Mouse (Mus musculus): ENCODE data around the gene Wwc1. TPM values are rescaled to one million over a fixed set of nuclear protein-coding genes. Genes with fewer than 3 reads are reported as not detected.
"Not testable (repeated sequence)": the region's sequence is repeated elsewhere in the genome, so short reads cannot be mapped to it uniquely, and the experiment has no call there.

The Wwc1 gene
- polyA plus RNA-seq, 1 experiment from 2014 or later: 8.8 TPM

DNA sequence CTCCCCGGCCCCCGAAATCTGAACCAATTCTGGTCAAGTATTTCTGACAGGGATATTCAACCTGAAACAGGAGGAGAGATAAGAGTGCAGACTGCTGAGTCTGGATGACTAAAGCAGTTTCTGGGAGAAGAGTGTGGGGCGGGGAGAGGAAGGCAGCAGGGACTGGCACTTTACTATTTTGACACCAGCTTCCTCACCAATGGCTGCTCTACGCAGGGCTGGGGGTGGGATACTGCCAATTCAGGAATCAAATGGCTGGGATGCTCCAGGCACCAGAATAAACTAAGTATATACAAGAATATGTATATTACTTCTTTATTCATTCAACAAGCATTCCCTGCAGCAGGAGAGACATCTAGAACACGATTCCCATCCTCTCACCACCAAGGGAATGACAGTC is 116.7 kb downstream of the Wwc1 start:
- Histone ChIP-seq H3K9ac (no peak overlapping the region), H3K27me3 (no peaks in the 10 kb centered on the region), H3K27ac (peak overlapping the region; percentile 97), H3K9me3 (replicated peaks) (no peaks in the 10 kb centered on the region), H3K4me2 (no peak overlapping the region), H3K4me3 (no peak overlapping the region), H3K36me3 (ENCODE audit: poor library complexity, severe bottlenecking) (peaks cover 33% of the 10 kb centered on the region), H3K4me1 (peaks cover 44% of the 10 kb centered on the region)
- 81% methylated on average over 5 of the region's 5 CpGs for WGBS
- ATAC-seq: no peak

DNA sequence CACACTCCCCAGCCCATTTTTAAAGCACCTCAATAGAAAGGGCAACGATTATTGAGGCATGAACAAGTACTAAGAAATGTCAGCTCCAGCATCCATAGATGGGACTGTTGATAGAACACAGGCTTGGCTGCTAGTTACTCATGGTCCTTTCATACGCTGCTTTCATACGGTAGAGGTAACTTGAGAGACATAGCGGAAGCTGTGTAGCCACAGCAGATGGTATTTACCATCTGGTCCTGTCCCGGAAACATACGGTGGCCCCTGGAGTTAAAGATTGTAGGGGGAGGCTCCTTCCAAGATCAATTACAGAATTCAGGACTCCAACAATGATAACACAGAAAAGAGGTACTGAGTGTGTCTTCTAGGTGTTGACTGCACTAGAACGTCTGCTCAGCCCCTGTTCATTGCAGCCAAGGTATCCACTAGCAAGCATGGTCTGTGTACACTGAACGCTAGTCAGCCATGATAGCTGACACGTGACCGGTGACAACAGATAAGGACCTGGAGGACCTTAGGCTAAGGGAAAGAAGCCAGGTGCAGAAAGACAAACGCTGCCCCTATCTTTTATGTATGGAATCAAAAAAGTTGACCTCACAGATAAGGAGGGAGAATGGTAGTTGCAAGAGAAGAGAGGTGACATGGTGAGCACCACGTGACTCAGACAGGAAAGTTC is 122.8 kb downstream of the Wwc1 start:
- 64% methylated on average over 12 of the region's 12 CpGs for WGBS
- H3K4me2 ChIP-seq: peak overlapping the region; percentile 27
- no peak overlapping the region for H3K9ac ChIP-seq
- H3K9me3 ChIP-seq (replicated peaks): no peaks in the 10 kb centered on the region
- H3K4me3 ChIP-seq: no peak overlapping the region
- peak; percentile 57 for ATAC-seq
- H3K4me1 ChIP-seq: peaks cover 39% of the 10 kb centered on the region
- H3K27me3 ChIP-seq: no peaks in the 10 kb centered on the region
- peak overlapping the region; percentile 96 for H3K27ac ChIP-seq
- peaks cover 28% of the 10 kb centered on the region for H3K36me3 ChIP-seq (ENCODE audit: poor library complexity, severe bottlenecking)

DNA sequence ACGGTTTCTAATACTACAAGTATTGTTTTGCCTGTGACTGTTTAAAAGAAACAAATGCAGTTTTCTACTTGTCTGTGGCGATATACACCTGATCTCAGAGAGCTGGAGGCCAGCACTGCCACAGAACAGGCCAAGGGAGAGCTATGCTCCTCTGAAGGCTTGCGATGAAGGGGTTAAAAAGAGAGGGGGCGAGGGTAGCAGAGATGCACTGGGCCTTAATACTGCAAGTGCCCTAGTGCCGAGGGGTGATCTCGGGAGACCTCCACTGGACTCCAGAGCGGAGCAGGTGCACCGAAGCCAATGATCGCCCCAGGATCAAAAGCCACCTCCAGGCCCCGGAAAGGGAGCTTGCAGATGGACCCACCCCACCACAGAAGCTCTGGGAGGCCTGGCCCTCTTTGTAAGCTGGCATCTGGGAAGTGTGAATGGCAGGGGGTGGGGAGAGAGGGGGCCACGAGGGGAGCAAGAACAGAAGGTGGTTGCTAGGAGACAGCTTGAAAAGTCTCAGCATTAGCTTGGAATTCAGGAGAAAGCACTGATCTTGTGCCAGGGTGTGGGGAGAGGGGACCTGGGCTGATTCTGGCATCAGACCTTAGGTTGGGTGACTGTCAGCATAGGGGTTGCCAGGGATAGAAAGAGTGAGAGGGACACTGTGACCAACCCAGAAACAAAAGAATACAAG is 123.8 kb downstream of the Wwc1 start:
- H3K9ac ChIP-seq: peak overlapping the region; percentile 22; the same call in 1 of the 2 replicates

DNA sequence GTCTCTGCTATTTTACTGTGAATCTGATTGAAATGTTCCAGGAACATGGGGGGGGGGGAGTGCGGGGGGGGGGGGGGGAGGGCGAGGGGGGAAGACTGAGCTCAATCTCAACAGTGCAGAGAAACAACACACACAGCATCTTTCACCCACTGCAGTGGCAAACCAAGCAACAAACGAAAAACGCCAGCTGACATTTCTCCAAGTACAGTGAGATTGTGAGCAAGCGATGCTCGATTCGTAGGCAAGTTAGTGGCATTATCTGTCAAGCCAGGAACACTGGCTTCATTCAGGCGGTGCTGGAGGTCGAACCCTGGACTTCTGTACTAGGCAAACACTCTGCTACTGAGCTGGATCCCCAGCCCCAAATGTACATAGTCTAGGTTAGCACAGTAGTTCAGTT is 124.8 kb downstream of the Wwc1 start:
- Histone ChIP-seq H3K9me3 (replicated peaks) (no peaks in the 10 kb centered on the region), H3K4me1 (peaks cover 39% of the 10 kb centered on the region), H3K4me2 (no peak overlapping the region), H3K4me3 (no peak overlapping the region), H3K36me3 (ENCODE audit: poor library complexity, severe bottlenecking) (peaks cover 46% of the 10 kb centered on the region), H3K27ac (peak overlapping the region; percentile 96), H3K9ac (peak overlapping the region; percentile 22; the same call in 1 of the 2 replicates), H3K27me3 (no peaks in the 10 kb centered on the region)
- ATAC-seq: no peak
- WGBS: 50% methylated on average over 7 of the region's 9 CpGs

More for the DNA sequence above, 123.8 kb downstream of the Wwc1 start:
- Histone ChIP-seq H3K4me1 (peaks cover 39% of the 10 kb centered on the region), H3K36me3 (ENCODE audit: poor library complexity, severe bottlenecking) (peaks cover 36% of the 10 kb centered on the region), H3K9me3 (replicated peaks) (no peaks in the 10 kb centered on the region), H3K27ac (peak overlapping the region; percentile 96), H3K27me3 (no peaks in the 10 kb centered on the region), H3K4me2 (peak overlapping the region; percentile 27), H3K4me3 (no peak overlapping the region)
- 12% methylated on average over 11 of the region's 11 CpGs for WGBS
- peak; percentile 94 for ATAC-seq

DNA sequence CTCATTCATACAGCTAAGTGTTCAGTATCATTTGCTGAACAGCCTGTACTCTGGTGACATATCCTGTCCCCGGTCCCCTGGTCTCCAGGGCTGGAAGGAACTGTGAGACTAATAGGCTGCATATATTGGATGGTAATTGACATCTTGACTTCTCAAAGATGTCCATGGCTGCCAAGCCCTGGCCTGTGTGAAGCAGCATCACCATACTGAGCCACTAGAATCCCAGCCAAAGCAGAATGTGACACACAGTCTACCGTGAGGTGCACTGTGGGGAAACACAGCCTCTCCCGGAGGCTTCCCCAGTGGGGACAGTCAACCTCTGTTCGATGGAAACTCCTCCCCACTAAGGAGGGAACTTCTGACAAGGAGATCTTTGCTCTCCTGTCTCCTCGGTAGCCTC is 125.4 kb downstream of the Wwc1 start:
- no peaks in the 10 kb centered on the region for H3K27me3 ChIP-seq
- peaks cover 35% of the 10 kb centered on the region for H3K4me1 ChIP-seq
- H3K4me3 ChIP-seq: no peak overlapping the region
- H3K27ac ChIP-seq: peak overlapping the region; percentile 67
- H3K36me3 ChIP-seq (ENCODE audit: poor library complexity, severe bottlenecking): peaks cover 47% of the 10 kb centered on the region
- no peaks in the 10 kb centered on the region for H3K9me3 ChIP-seq (replicated peaks)
- no peak overlapping the region for H3K9ac ChIP-seq
- WGBS: 61% methylated on average over 5 of the region's 5 CpGs
- no peak overlapping the region for H3K4me2 ChIP-seq
- no peak for ATAC-seq

DNA sequence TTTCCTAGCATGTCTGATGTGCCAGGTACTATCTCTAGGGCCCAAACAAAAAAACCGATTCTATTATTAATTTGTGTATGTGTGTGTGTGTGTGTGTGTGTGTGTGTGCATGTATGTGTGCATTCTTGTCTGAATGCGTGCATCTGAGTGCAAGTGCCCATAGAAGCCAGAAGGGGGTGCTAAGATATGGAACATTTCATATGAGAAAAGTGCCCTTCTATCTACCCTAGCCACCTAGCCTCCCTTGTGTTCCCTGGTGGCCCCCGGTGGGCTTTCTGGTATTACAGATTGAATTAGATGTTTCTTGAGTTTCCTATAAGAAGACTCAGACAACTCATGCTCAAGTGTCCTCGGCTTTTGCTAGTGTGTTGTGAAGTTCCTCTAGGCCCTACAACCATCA is 126.7 kb downstream of the Wwc1 start:
- H3K27ac ChIP-seq: no peak overlapping the region
- H3K4me3 ChIP-seq: no peak overlapping the region
- ATAC-seq: no peak
- H3K9me3 ChIP-seq (replicated peaks): no peaks in the 10 kb centered on the region
- H3K36me3 ChIP-seq (ENCODE audit: poor library complexity, severe bottlenecking): peaks cover 46% of the 10 kb centered on the region
- H3K4me1 ChIP-seq: peaks cover 33% of the 10 kb centered on the region
- no peak overlapping the region for H3K4me2 ChIP-seq
- H3K27me3 ChIP-seq: no peaks in the 10 kb centered on the region
- 95% methylated on average over 4 of the region's 4 CpGs for WGBS
- H3K9ac ChIP-seq: no peak overlapping the region

DNA sequence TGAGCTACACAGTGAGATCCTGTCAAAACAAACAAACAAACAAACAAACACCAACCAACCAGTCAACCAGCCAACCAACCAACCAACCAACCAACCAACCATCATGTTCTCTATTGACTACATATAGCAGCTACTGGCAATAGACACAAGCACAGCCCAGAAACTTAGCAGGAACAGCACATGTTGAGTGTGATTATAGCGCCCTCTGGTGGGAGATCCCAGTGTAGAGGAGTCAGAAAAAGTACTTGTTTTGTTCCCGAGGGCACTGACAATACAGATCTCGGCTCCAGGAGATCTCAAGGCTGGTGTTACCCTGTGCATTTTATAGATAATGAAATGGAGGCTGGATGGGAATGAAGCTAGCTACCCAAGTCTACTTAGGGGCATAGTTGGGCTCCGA is 127.6 kb downstream of the Wwc1 start:
- Histone ChIP-seq H3K9ac (no peak overlapping the region), H3K9me3 (replicated peaks) (no peaks in the 10 kb centered on the region), H3K4me1 (peaks cover 29% of the 10 kb centered on the region), H3K27me3 (no peaks in the 10 kb centered on the region), H3K36me3 (ENCODE audit: poor library complexity, severe bottlenecking) (peaks cover 50% of the 10 kb centered on the region), H3K4me2 (no peak overlapping the region), H3K4me3 (no peak overlapping the region), H3K27ac (no peak overlapping the region)
- WGBS: 48% methylated on average over 4 of the region's 4 CpGs
- no peak for ATAC-seq

DNA sequence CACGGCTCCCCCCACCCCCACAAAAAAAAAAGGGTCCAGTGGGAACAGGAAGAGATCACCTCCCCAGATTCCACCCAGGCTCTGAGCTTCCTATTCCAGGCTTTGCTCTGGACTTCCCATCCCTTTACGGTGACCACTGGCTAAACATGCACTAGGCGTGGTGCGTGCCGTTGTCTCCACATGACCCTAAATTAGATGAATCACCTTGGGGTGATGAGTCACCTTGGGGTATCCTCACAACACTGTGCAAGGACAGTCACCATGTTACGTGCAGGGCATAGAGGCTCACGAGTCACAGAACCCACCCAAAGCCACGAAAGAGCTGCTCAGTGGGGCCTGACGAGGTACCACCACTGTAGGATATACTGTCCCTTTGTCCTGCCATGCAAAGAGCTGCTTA is 136.0 kb downstream of the Wwc1 start:
- Histone ChIP-seq H3K27ac (no peak overlapping the region), H3K4me3 (no peak overlapping the region), H3K4me1 (no peaks in the 10 kb centered on the region), H3K4me2 (no peak overlapping the region), H3K9ac (no peak overlapping the region), H3K36me3 (ENCODE audit: poor library complexity, severe bottlenecking) (peaks cover 45% of the 10 kb centered on the region), H3K9me3 (replicated peaks) (no peaks in the 10 kb centered on the region), H3K27me3 (no peaks in the 10 kb centered on the region)
- 87% methylated on average over 9 of the region's 9 CpGs for WGBS
- ATAC-seq: no peak

DNA sequence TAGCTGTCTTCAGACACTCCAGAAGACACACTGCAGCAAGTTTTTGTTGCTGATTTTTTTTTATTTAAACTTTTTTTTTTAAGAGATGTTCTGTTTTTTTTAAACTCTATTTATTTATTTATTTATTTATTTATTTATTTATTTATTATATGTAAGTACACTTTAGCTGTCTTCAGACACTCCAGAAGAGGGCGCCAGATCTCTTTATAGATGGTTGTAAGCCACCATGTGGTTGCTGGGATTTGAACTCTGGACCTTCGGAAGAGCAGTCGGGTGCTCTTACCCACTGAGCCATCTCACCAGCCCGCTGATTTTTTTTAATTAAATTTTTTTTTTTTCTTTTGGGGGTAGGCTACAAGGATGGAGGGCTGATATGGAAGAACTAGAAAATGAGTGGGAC is 137.8 kb downstream of the Wwc1 start:
- not testable (repeated sequence) for H3K27ac ChIP-seq; ATAC-seq; H3K4me2 ChIP-seq; H3K27me3 ChIP-seq; H3K4me1 ChIP-seq; H3K9me3 ChIP-seq (replicated peaks); H3K9ac ChIP-seq; H3K4me3 ChIP-seq
- peaks cover 39% of the 10 kb centered on the region for H3K36me3 ChIP-seq (ENCODE audit: poor library complexity, severe bottlenecking)
- 83% methylated on average over 4 of the region's 4 CpGs for WGBS

DNA sequence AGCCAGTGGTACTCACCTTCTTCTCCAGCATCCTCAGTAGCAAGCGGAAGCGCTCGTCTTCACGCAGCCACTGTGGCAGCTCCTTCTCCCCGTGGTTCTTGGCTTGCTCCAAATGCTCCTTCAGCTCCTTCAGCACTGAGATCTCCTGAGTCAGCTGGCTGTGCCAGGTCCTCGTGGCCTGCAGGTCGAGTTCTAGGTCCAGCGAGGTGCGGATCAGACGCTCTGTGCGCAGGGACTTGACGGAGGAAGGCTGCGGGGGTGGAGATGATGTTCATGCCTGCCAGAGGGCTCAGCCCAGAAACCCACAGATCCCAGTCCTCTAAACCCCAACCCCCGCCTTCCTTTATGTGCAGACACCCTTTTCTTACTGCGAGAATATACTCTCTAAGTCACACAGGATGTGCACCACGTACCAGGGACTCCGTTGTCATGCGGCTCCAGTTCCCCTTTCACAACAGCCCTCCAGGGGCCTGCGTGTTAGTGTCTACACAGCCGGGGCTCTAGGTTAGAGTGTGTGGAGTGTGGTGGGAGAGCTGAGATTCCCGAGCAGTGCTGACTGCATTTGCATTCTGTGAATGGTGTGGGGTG is 138.5 kb downstream of the Wwc1 start:
- no peak overlapping the region for H3K4me2 ChIP-seq
- H3K27ac ChIP-seq: no peak overlapping the region
- H3K4me3 ChIP-seq: no peak overlapping the region
- ATAC-seq: 0 out of 2 replicates have a peak, but pooled peaks have one; percentile 11
- 0 out of 2 replicates have a peak, but pooled peaks cover 4% of the 10 kb centered on the region for H3K4me1 ChIP-seq
- peaks cover 39% of the 10 kb centered on the region for H3K36me3 ChIP-seq (ENCODE audit: poor library complexity, severe bottlenecking)
- H3K27me3 ChIP-seq: no peaks in the 10 kb centered on the region
- H3K9ac ChIP-seq: no peak overlapping the region
- 86% methylated on average over 21 of the region's 21 CpGs for WGBS
- no peaks in the 10 kb centered on the region for H3K9me3 ChIP-seq (replicated peaks)

DNA sequence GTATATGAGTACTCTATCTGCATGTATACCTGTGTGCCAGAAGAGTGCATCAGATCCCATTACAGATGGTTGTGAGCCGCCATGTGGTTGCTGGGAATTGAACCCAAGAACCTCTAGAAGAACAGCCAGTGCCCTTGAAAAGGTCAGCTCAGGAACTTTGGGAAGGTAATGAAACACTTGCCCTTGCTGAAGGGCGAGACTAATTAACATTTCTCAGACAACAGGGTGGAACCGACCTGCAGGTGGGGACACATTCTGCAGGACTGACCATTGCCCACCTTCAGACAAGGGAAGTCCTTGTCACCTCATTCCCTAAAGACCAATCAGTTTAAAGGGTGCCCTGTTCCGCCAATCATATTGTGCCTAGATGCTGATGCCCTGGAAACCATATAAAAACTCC is 139.5 kb downstream of the Wwc1 start:
- not testable (repeated sequence) for H3K4me3 ChIP-seq; H3K9me3 ChIP-seq (replicated peaks); ATAC-seq; H3K4me2 ChIP-seq; H3K27ac ChIP-seq; H3K9ac ChIP-seq; H3K27me3 ChIP-seq; H3K4me1 ChIP-seq
- H3K36me3 ChIP-seq (ENCODE audit: poor library complexity, severe bottlenecking): peaks cover 39% of the 10 kb centered on the region
- WGBS: 98% methylated on average over 4 of the region's 4 CpGs

DNA sequence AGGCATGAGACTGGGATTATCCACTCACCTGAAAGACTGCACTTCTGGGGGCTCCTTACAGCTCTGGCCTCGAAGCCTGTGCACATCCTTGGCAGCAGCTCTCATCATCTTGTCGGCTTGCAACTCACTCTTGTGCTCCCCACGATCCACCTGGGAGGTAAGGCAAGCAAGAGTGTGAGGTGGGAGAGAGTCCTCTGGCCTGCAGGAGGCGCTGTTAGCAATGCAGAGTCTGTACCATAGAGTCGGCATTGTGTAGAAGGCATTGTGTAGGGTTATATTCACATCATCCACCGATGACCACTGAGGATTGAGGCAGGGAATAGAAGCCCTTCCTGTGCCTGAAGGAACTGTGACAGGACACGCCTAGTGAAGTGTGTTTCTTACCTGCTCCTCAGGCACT is 140.0 kb downstream of the Wwc1 start:
- Histone ChIP-seq H3K36me3 (ENCODE audit: poor library complexity, severe bottlenecking) (peaks cover 39% of the 10 kb centered on the region), H3K27ac (no peak overlapping the region), H3K4me3 (no peak overlapping the region), H3K9me3 (replicated peaks) (no peaks in the 10 kb centered on the region), H3K4me1 (0 out of 2 replicates have a peak, but pooled peaks cover 4% of the 10 kb centered on the region), H3K27me3 (no peaks in the 10 kb centered on the region), H3K9ac (no peak overlapping the region), H3K4me2 (no peak overlapping the region)
- ATAC-seq: no peak
- 85% methylated on average over 7 of the region's 7 CpGs for WGBS
